8 mouse cellular contexts compared by ENCODE assay signal in genomic region chr17:87108507-87109292, GRCm38 (mm10). TPM values are rescaled to one million over a fixed set of nuclear protein-coding genes. Genes with fewer than 3 reads are reported as not detected.
DNase-seq lines count a peak whose midpoint lies in the region; ATAC-seq and TF ChIP-seq lines count a peak whose summit lies in the region.

No protein-coding gene starts in this region.

- H3K27me3 ChIP-seq in lung, postnatal 0 days (replicated peaks; ENCODE audit: insufficient read depth, low read length), result no peaks in the 10 kb centered on the region
- no peaks in the 10 kb centered on the region for H3K27me3 ChIP-seq in forebrain, embryonic 11.5 days (ENCODE audit: control insufficient read depth, insufficient read depth, low read length)
- H3K27me3 ChIP-seq in limb, embryonic 11.5 days (ENCODE audit: control insufficient read depth, insufficient read depth, low read length), result no peaks in the 10 kb centered on the region
- H3K27me3 ChIP-seq in small intestine, adult 2 months (ENCODE audit: control insufficient read depth, insufficient read depth, low read length), result no peaks in the 10 kb centered on the region

- peaks cover 14% of the 10 kb centered on the region for H3K4me1 ChIP-seq in lung, postnatal 0 days (ENCODE audit: insufficient read depth, low read depth, low read length)
- peaks cover 3% of the 10 kb centered on the region; the same call in 1 of the 2 replicates for H3K4me1 ChIP-seq in forebrain, embryonic 11.5 days (replicated peaks; ENCODE audit: control insufficient read depth, insufficient read depth, low read length)
- H3K4me1 ChIP-seq in limb, embryonic 11.5 days (ENCODE audit: control insufficient read depth, insufficient read depth, low read length), result no peaks in the 10 kb centered on the region; the same call in 1 of the 2 replicates
- peaks cover 7% of the 10 kb centered on the region for H3K4me1 ChIP-seq in small intestine, adult 2 months (ENCODE audit: control insufficient read depth, insufficient read depth, insufficient read length, low read length)

- peak overlapping the region; percentile 92 for H3K4me2 ChIP-seq in lung, postnatal 0 days (replicated peaks; ENCODE audit: low read depth, low read length)
- H3K4me2 ChIP-seq in forebrain, embryonic 11.5 days (ENCODE audit: low read depth, low read length, severe bottlenecking), result peak overlapping the region; percentile 66
- peak overlapping the region; percentile 84 for H3K4me2 ChIP-seq in limb, embryonic 11.5 days (ENCODE audit: low read depth, severe bottlenecking)

- no peak for TF ChIP-seq CTCF in lung, postnatal 0 days (IDR thresholded peaks at IDR 0.05)
- no peak for TF ChIP-seq CTCF in small intestine, adult 2 months (IDR thresholded peaks at IDR 0.05; ENCODE audit: extremely low read depth, insufficient read length, insufficient replicate concordance, low read depth, low read length)

- no peak overlapping the region; the same call in 1 of the 2 replicates for H3K27ac ChIP-seq in lung, postnatal 0 days (ENCODE audit: low read length)
- H3K27ac ChIP-seq in forebrain, embryonic 11.5 days (ENCODE audit: low read depth, low read length), result no peak overlapping the region
- H3K27ac ChIP-seq in limb, embryonic 11.5 days (replicated peaks; ENCODE audit: low read depth, low read length), result no peak overlapping the region
- H3K27ac ChIP-seq in small intestine, adult 2 months (ENCODE audit: insufficient read depth, low read depth, low read length), result no peak overlapping the region

- no peak for DNase-seq in lung, postnatal 0 days (ENCODE audit: low spot score)
- DNase-seq in lung, postnatal 10 days, result no peak
- DNase-seq in forebrain, embryonic 11.5 days (ENCODE audit: low spot score), result no peak
- no peak for DNase-seq in limb, embryonic 11.5 days (ENCODE audit: low spot score)
- DNase-seq in thymus, postnatal 36 days, result no peak
- no peak for DNase-seq in layer of hippocampus, adult 9-11 months
- DNase-seq in cerebellum, postnatal 14 days, result no peak

- no peaks in the 10 kb centered on the region for H3K9me3 ChIP-seq in lung, postnatal 0 days (ENCODE audit: low read length)
- H3K9me3 ChIP-seq in forebrain, embryonic 11.5 days (ENCODE audit: control insufficient read depth, low read length), result no peaks in the 10 kb centered on the region
- no peaks in the 10 kb centered on the region for H3K9me3 ChIP-seq in limb, embryonic 11.5 days (ENCODE audit: control insufficient read depth, low read length)

- H3K4me3 ChIP-seq in lung, postnatal 0 days (ENCODE audit: low read depth, low read length), result peak overlapping the region; percentile 70
- peak overlapping the region; percentile 90 for H3K4me3 ChIP-seq in forebrain, embryonic 11.5 days (ENCODE audit: low read depth, low read length)
- H3K4me3 ChIP-seq in limb, embryonic 11.5 days (ENCODE audit: low read depth, low read length), result peak overlapping the region; percentile 82
- H3K4me3 ChIP-seq in small intestine, adult 2 months (ENCODE audit: low read depth, low read length), result peak overlapping the region; percentile 84

- no peaks in the 10 kb centered on the region for H3K36me3 ChIP-seq in lung, postnatal 0 days (ENCODE audit: insufficient read depth, low read length)
- H3K36me3 ChIP-seq in forebrain, embryonic 11.5 days (ENCODE audit: control insufficient read depth, insufficient read depth, low read length), result no peaks in the 10 kb centered on the region
- no peaks in the 10 kb centered on the region for H3K36me3 ChIP-seq in limb, embryonic 11.5 days (ENCODE audit: control insufficient read depth, insufficient read depth, low read length)
- H3K36me3 ChIP-seq in small intestine, adult 2 months (ENCODE audit: control insufficient read depth, insufficient read depth, low read length), result no peaks in the 10 kb centered on the region

- no peak for TF ChIP-seq EP300 in lung, postnatal 0 days (IDR thresholded peaks at IDR 0.05)

- TF ChIP-seq POLR2A in small intestine, adult 2 months (IDR thresholded peaks at IDR 0.05; ENCODE audit: low read depth, low read length), result no peak

- no peak for ATAC-seq in lung, postnatal 0 days
- no peak for ATAC-seq in forebrain, embryonic 11.5 days (replicated peaks; ENCODE audit: low FRiP score)
- ATAC-seq in limb, embryonic 11.5 days (ENCODE audit: insufficient number of reproducible peaks, low FRiP score, low TSS enrichment, low read depth), result no peak

- 36% methylated on average over 13 of the region's 13 CpGs for WGBS in lung, postnatal 0 days
- WGBS in forebrain, embryonic 11.5 days, result 39% methylated on average over 13 of the region's 13 CpGs
- 45% methylated on average over 13 of the region's 13 CpGs for WGBS in limb, embryonic 11.5 days
- WGBS in small intestine, adult 2 months, result 63% methylated on average over 13 of the region's 13 CpGs

- no peak overlapping the region for H3K9ac ChIP-seq in lung, postnatal 0 days (replicated peaks; ENCODE audit: low read depth)
- peak overlapping the region; percentile 77 for H3K9ac ChIP-seq in forebrain, embryonic 11.5 days (ENCODE audit: low read length)
- no peak overlapping the region for H3K9ac ChIP-seq in limb, embryonic 11.5 days (ENCODE audit: low read length)

RNA-seq across cellular contexts. Expression of gene Socs5, which starts 1.2 kb away (rescaled TPM):
- 9.5 and 10.5 TPM in 2 replicates for polyA plus RNA-seq in lung, postnatal 0 days (2015; fragmentation: Nextera tagmentation; extraction: Ambion mirVana)
- 10.5 and 11.0 TPM in 2 replicates for polyA plus RNA-seq in forebrain, embryonic 11.5 days (2014; fragmentation: Nextera tagmentation; extraction: Ambion mirVana)
- 13.4 and 14.4 TPM in 2 replicates for polyA plus RNA-seq in limb, embryonic 11.5 days (2014; fragmentation: Nextera tagmentation; extraction: Ambion mirVana)
- polyA plus RNA-seq in small intestine, adult 2 months (2012; rRNA removed), result 1.0 and 1.8 TPM in 2 replicates
